Mouse (Mus musculus): Measurements from ENCODE around the gene Tcstv1.
"Not testable (repeated sequence)": the region's sequence is repeated elsewhere in the genome, so short reads cannot be mapped to it uniquely, and the experiment has no call there.

The Tcstv1 gene

DNA sequence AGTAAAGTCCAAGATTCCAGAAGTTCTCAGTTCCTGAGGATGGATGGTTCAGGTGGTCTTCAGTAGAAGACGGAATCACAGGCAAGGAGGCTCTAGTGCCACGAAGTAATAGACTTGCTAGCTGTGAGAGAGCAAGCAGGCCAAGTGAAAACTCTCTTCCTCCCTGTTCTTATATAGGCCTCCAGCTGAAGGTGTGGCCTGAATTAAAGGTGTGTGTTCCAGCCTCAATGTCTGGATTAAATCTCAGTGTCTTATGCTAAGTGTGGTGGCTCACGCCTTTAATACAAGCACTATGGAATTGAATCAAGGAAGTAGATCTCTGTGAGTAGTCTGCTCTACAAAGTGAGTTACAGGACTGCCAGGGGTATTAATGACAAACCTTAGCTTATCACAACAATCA, at the start of gene Tcstv1:
Gene Tcstv1, minus strand, starts transcription at position 101 of the 400 bp plus-strand sequence.
- not testable (repeated sequence) for DNase-seq

DNA sequence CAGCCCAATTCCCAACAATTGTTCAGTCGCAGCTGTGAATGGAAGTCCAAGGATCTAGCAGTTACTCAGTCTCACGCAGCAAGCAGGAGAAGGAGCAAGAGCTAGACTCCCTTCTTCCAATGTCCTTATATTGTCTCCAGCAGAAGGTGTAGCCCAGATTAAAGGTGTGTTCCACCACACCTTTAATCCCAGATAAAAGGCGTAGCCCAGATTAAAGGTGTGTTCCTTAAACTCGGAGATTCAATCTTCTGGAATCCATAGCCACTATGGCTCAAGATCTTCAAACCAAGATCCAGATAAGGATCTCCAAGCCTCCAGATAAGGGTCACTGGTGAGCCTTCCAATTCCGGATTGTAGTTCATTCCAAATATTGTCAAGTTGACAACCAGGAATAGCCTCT, 34.6 kb upstream of the Tcstv1 start, which contains the start of gene Gm21761:
Gene Gm21761, minus strand, starts transcription at position 101 of the 400 bp plus-strand sequence.
- not testable (repeated sequence) for DNase-seq

DNA sequence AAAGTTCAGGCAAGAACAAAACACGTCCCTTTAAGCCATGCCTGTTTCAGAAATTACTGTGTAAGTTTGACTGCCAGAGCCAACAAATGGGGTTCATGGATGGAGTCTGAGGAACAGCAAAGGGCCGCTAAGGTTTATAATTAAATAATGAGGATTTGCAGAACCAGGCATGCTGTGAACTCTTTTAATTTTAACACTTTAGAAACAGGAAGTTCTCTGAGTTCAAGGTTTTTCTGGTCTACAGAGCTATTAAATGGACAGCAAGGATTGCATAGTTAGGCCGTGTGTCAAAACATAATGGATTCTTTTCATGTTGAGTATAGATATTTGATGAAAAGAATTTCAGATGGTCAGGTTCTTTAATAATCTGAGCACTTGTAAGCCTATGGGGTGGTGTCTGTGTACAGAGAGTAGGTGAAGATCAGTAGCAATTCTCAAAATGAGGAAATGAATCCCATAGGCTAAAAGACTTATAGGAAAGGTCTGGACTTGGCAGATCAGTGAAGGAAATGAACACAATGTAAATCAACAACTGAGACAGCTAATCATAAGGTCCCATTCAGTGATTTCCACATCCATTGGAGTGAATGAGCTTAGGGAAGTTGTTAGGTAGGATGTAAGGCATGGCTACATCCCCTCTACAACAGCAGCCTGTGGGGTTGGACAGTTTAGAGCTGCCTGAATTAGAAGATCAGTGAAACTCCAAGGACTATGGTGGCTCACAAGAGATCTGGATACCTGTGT, 30.2 kb upstream of the Tcstv1 start:
- DNase-seq = not testable (repeated sequence)

DNA sequence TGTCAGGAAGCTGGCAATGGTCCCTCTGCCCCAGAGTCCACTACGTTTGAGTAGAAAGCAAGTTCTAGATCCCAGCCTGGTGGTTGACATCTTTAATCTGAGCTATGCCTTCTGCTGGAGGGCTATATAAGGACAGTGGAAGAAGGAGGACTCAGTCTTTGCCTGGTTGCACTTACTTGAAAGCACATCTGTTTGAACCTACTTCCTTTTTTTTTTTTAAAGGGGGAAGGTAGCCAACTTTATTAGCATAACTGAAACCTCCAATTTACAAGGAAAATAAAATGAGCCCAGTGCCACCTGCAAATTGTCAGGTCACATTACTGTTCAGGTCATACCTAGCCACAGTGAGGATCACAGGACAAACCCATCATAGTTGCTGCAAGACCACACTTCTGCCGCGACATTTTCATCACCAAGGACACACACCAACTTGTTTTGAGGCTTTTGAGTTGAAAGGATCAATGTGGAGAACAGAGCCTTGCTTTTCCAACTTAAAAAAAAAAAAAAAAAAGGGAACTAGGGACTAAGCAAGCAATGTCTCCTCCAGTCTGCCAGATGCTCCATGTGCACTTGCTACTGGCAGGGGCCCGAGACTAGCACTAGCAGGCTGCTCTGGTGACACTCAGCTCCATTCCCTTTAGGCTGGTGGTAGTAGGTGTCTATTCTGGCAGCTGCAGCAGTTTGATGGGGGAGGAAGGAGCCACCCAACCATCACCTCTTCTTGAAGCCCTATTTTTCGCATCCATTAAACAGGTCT, 22.6 kb upstream of the Tcstv1 start:
- not testable (repeated sequence) for DNase-seq

DNA sequence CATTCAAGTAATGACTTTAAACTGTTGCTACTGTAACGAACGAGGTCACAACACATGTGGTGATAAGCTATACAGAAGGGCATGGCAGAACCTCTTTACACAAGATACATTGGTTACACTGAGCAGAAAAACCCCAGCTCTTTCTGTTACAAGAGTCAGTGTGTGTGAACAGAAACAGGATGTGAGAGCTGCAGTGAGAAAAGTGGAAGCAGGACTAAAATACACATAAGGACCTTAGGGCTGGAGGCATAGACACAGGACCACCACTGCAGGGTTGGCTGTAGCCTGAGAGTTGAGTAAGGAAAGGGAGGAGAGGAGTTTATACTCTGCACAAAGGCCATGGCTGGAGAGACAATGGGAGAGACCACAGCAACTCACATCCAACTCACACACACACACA, 21.9 kb upstream of the Tcstv1 start:
- not testable (repeated sequence) for DNase-seq

DNA sequence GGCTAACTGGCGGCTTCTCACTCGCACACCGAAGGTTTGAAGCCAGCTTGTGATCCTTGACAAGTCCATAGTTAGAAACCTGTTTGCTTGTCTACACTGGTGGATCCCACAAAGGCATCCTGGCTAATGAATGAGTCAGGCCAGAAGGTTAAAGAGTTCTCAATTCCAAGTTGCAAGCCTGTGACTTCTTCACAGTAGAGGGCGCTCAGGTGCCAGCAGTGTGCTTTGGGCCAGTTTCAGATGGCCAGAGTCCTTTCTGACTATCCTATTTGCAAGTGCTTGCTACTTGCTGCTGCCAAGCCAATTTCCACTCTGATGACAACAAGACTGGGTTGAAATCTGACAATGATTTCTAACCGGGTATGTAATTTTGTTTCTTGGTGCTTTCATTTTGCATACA, 4.0 kb upstream of the Tcstv1 start:
- DNase-seq = not testable (repeated sequence)

DNA sequence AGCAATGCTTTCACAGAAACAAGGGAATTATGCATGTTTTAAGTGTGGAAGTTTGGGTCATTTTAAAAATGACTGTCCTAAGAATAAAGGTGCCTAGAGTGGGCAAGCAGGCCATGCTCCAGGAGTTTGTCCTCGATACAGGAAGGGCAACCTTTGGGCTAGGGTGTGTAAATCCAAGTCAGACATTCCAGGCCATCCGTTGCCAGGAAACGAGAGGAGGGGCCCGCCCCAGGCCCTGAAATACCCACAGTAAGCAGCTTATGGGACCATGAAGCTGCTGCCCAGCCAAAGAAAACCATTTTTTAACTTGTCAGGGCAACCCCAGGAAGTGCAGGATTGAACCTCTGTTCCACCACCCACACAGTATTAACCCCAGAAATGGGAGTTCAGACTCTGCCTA, 7.7 kb downstream of the Tcstv1 start:
- not testable (repeated sequence) for DNase-seq

DNA sequence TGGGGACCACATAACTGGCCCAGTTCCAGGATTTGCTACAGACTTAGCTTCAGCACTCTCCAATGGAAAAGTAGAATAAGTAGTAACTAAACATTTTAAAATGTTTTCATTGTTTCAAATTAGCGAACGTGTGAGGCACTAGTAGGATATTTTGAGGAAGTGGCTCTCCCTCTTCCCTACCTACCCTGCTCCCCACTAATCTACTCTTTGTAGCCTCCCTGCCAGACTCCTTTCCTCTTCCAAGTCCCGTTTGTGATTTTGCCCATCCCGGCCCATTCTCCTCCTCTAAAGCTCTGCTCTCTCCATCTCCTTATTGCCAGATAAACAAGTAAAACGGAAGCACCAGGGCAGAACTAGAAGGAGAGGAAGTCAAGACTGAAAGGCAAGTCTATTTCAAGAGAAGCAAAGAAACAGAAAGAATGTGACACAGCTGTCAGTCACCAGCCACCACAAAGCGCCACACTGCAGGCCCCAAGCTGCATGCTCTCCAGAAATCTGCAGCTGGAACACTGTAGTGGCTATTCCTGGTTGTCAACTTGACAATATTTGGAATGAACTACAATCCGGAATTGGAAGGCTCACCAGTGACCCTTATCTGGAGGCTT, 30.1 kb downstream of the Tcstv1 start:
- DNase-seq = not testable (repeated sequence)

DNA sequence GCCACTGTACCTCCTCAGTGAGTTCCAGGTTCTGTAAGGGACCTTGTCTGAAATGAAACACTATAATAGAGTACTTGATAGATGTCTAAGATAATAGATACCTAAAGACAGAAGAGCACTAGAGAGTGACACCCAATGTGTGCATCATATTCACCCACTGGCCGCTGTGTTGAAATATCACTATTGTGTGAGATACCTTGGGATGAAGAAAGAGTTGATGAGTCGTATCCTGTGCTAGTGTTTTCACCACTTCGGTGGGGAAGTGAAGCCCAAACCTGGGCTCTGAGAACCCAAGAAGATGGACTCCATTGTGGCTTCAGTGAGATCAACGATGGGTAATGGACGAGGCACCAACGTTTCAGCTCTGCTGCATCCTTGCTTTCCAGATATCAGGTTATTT, 32.2 kb downstream of the Tcstv1 start:
- DNase-seq = not testable (repeated sequence)

All from cerebellum, postnatal 10 days (tissue).